Mouse (Mus musculus) lung, adult 2 months (tissue): ENCODE results near the gene Kri1.

Source experiments
- CTCF ChIP-seq: fragments of 200-500 bp; IDR thresholded peaks from 2 replicates; pipeline ENCODE4 v1.5.1; 2011; ENCODE audit warnings: mild to moderate bottlenecking, low read length, control low read depth; ENCODE audit not compliant: insufficient read depth
- POLR2A ChIP-seq: fragments of 200-500 bp; IDR thresholded peaks from 2 replicates; pipeline ENCODE4 v1.6.1; 2011; ENCODE audit warnings: low read depth, mild to moderate bottlenecking, control low read depth, low read length, borderline replicate concordance; ENCODE audit errors: extremely low read depth

GRCm38 (mm10) chr9:21289337-21289671, 1.5 kb upstream of the Kri1 start:
- TF ChIP-seq CTCF: no peak
- no peak for TF ChIP-seq POLR2A
